Mouse (Mus musculus) hindbrain, embryonic 15.5 days (tissue): ENCODE measurements around the gene Klhl42. TPM values are rescaled to one million over a fixed set of nuclear protein-coding genes. Genes with fewer than 3 reads are reported as not detected.

Source experiments
- ATAC-seq: fragments of 200-750 bp; cut with Nextera tagmentation; 2 replicates; pipeline ENCODE4 v1.8.0; 2017; ENCODE audit warnings: low read depth, moderate number of reproducible peaks, moderate TSS enrichment; ENCODE audit not compliant: low FRiP score
- H3K27ac ChIP-seq: fragments of 300-500 bp; sonication (generic); replicated peaks from 2 replicates; pipeline ENCODE4 v1.5.1; 2015; ENCODE audit warnings: mild to moderate bottlenecking, inconsistent platforms
- H3K27me3 ChIP-seq: fragments of 300-500 bp; sonication (generic); 2 replicates; pipeline ENCODE4 v1.6.1; 2015; ENCODE audit warnings: control low read depth, inconsistent platforms
- H3K36me3 ChIP-seq: fragments of 300-500 bp; sonication (generic); 2 replicates; pipeline ENCODE4 v1.6.1; 2015; ENCODE audit warnings: control low read depth, inconsistent platforms
- H3K4me1 ChIP-seq: fragments of 300-500 bp; sonication (generic); replicated peaks from 2 replicates; pipeline ENCODE4 v1.6.1; 2015; ENCODE audit warnings: control low read depth, inconsistent platforms
- H3K4me2 ChIP-seq: fragments of 300-500 bp; sonication (generic); 2 replicates; pipeline ENCODE4 v1.6.1; 2015; ENCODE audit warnings: moderate library complexity, mild to moderate bottlenecking, inconsistent platforms
- H3K4me3 ChIP-seq: fragments of 300-500 bp; sonication (generic); 2 replicates; pipeline ENCODE4 v1.5.1; 2015; ENCODE audit warnings: mild to moderate bottlenecking, inconsistent platforms
- H3K9ac ChIP-seq: fragments of 300-500 bp; sonication (generic); 2 replicates; pipeline ENCODE4 v1.6.1; 2015; ENCODE audit warnings: inconsistent platforms
- H3K9me3 ChIP-seq: fragments of 300-500 bp; sonication (generic); 2 replicates; pipeline ENCODE4 v1.6.1; 2016; ENCODE audit warnings: control low read depth, inconsistent platforms
- WGBS: fragments of 180-500 bp; shearing (Covaris S2); methylation state at CpG from one replicate; pipeline ENCODE4 v1.1.7; 2015; 5-methylcytosine and 5-hydroxymethylcytosine counted together
- polyA plus RNA-seq: library from polyadenylated mRNA; unstranded; fragments of >200 nt; fragmentation: Nextera tagmentation; extraction: Ambion mirVana; gene quantifications from 2 replicates; pipeline ENCODE4 v1.2.1, GENCODE M21; 2015

Klhl42 gene
- polyA plus RNA-seq, 1 experiment from 2014 or later, result 7.6 TPM

DNA sequence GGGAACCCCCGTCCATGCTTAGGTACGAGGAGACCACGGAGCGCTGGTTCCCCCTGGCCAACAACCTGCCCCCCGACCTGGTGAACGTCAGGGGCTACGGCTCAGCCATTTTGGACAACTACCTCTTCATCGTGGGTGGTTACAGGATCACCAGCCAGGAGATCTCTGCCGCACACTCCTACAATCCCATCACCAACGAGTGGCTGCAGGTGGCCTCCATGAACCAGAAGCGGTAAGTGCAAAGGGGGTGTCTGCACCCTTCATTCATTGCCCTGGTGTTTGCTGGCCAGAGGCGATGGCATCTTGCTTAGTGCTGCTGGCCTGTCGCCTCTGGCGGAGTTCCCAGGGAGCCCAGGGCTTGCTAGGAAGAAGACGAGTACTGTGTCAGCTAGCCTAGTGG lies 957 bp downstream of the Klhl42 start:
- Histone ChIP-seq H3K9me3 (no peaks in the 10 kb centered on the region), H3K4me3 (peak overlapping the region; percentile 88), H3K4me1 (peaks cover 35% of the 10 kb centered on the region), H3K27ac (peak overlapping the region; percentile 95), H3K4me2 (peak overlapping the region; percentile 97), H3K9ac (peak overlapping the region; percentile 93), H3K27me3 (no peaks in the 10 kb centered on the region), H3K36me3 (no peaks in the 10 kb centered on the region)
- ATAC-seq, result peak; percentile 6; the same call in 1 of the 2 replicates
- 0% methylated on average over 15 of the region's 15 CpGs for WGBS

DNA sequence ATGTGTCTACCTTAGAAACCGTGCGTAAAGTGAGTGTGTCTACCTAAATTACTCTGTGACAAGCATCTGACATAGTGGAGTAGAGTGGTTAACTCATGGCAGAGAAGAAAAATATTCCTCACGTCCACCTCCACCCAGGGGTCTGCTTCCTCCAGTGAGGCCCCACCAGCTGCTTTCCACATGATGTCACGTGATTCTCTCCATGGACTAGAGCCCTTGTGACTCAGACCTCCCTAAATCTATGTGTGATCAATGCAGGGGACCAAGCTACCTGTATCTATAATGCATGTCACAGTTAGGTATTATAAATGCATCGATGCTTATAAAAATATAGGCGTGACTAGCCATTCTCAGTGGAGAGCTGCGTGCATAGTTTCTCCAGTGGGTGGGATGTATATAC lies 3.6 kb downstream of the Klhl42 start:
- no peak overlapping the region for H3K27ac ChIP-seq
- no peak overlapping the region for H3K4me3 ChIP-seq
- H3K27me3 ChIP-seq, result no peaks in the 10 kb centered on the region
- 77% methylated on average over 7 of the region's 7 CpGs for WGBS
- H3K4me2 ChIP-seq, result peak overlapping the region; percentile 20
- H3K36me3 ChIP-seq, result no peaks in the 10 kb centered on the region
- no peaks in the 10 kb centered on the region for H3K9me3 ChIP-seq
- no peak for ATAC-seq
- H3K9ac ChIP-seq, result no peak overlapping the region
- H3K4me1 ChIP-seq, result peaks cover 34% of the 10 kb centered on the region

- WGBS, result 96% methylated on average over 4 of the region's 4 CpGs
- Histone ChIP-seq H3K36me3 (no peaks in the 10 kb centered on the region), H3K27ac (no peak overlapping the region), H3K9ac (no peak overlapping the region), H3K27me3 (no peaks in the 10 kb centered on the region), H3K4me2 (no peak overlapping the region), H3K4me3 (no peak overlapping the region), H3K9me3 (no peaks in the 10 kb centered on the region), H3K4me1 (peaks cover 25% of the 10 kb centered on the region)
- ATAC-seq, result no peak
These were observed 4.9 kb downstream of the Klhl42 start for GRCm38 (mm10) chr6:147096109-147096508.

GRCm38 (mm10) chr6:147096934-147097333 lies 5.8 kb downstream of the Klhl42 start:
- H3K27me3 ChIP-seq, result no peaks in the 10 kb centered on the region
- no peaks in the 10 kb centered on the region for H3K36me3 ChIP-seq
- no peak overlapping the region for H3K27ac ChIP-seq
- H3K9ac ChIP-seq, result no peak overlapping the region
- no peak for ATAC-seq
- H3K4me1 ChIP-seq, result peaks cover 25% of the 10 kb centered on the region
- H3K9me3 ChIP-seq, result no peaks in the 10 kb centered on the region
- 83% methylated on average over 3 of the region's 3 CpGs for WGBS
- H3K4me2 ChIP-seq, result no peak overlapping the region
- H3K4me3 ChIP-seq, result no peak overlapping the region

DNA sequence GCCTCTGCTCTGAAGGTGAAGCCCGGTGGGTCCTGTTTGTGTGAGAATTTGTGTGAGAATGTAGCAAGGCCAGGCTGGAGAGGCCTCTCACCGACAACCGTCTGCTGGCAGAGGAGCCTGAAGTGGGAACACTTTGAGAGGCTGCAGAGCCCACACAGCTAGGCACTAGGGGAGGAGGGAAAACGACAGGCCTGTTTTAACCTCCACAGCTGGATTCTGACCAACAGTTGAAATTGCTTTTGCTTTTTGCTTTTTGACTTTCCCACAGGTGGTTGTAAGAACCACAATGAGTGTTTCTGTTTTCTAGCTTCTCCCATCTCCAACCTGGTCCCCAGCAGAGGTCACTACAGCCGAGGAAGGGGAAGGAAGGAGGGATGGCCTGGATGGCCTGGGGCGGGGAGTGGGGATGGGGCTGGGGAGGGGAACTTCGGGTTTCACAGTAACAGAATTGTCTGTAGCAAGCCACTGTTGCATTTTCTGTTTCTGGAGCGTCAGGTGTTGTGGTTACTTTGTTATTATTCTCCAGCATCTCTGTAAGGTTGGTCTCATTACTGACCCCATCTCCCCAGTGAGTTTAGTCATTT lies 6.3 kb downstream of the Klhl42 start:
- peaks cover 21% of the 10 kb centered on the region for H3K4me1 ChIP-seq
- no peaks in the 10 kb centered on the region for H3K27me3 ChIP-seq
- H3K27ac ChIP-seq, result no peak overlapping the region
- no peaks in the 10 kb centered on the region for H3K9me3 ChIP-seq
- H3K36me3 ChIP-seq, result no peaks in the 10 kb centered on the region
- 62% methylated on average over 8 of the region's 8 CpGs for WGBS
- no peak overlapping the region for H3K9ac ChIP-seq
- no peak overlapping the region for H3K4me3 ChIP-seq
- H3K4me2 ChIP-seq, result no peak overlapping the region
- no peak for ATAC-seq

DNA sequence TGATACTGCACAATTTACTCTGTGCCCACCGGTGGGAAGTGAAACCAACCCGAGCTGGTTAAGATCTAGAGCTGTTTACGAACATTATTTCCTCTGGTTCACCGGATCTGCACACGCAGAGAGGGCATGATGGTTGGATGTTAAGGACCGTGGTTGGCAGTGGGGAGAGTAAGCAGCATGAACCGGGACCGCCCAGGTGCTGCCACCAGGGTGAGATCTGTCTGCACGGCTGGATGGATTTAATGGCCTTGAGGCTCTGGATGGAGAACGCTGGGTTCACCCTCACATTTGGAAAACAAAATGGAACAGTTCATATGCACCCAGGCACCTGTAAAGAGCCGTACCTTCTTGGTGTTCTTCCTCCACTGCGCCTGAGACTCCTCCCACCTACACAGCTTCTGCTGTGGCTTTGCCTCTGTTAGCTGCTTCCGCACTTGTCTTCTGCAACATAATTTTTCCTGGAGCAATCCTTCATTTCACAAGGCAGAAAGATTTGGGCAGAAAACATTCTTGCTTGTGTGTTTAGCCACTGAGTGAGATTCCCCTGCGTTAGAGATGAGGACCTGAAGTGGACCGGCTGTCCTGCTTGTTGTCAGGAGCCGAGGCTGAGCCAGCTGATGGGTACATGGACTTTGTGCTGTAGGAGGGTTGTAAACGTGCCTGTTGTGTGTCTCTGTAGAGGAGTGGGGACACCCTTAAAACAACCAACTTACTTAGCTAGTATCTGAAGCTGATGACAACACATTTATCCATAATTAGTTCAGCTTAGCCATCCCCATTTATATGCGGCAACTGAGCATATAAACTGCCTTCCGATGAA lies 8.5 kb downstream of the Klhl42 start:
- Histone ChIP-seq H3K36me3 (no peaks in the 10 kb centered on the region), H3K4me2 (no peak overlapping the region), H3K27me3 (no peaks in the 10 kb centered on the region), H3K9ac (no peak overlapping the region), H3K27ac (no peak overlapping the region), H3K4me1 (peaks cover 3% of the 10 kb centered on the region), H3K9me3 (no peaks in the 10 kb centered on the region), H3K4me3 (no peak overlapping the region)
- ATAC-seq, result no peak
- 81% methylated on average over 19 of the region's 19 CpGs for WGBS

- Histone ChIP-seq H3K4me1 (no peaks in the 10 kb centered on the region; the same call in 1 of the 2 replicates), H3K27ac (no peak overlapping the region), H3K27me3 (no peaks in the 10 kb centered on the region), H3K9me3 (no peaks in the 10 kb centered on the region), H3K9ac (no peak overlapping the region), H3K36me3 (0 out of 2 replicates have a peak, but pooled peaks cover under 1% of the 10 kb centered on the region), H3K4me3 (no peak overlapping the region), H3K4me2 (no peak overlapping the region)
- 92% methylated on average over 3 of the region's 3 CpGs for WGBS
- no peak for ATAC-seq
These were observed 11.1 kb downstream of the Klhl42 start for GRCm38 (mm10) chr6:147102293-147102692.

DNA sequence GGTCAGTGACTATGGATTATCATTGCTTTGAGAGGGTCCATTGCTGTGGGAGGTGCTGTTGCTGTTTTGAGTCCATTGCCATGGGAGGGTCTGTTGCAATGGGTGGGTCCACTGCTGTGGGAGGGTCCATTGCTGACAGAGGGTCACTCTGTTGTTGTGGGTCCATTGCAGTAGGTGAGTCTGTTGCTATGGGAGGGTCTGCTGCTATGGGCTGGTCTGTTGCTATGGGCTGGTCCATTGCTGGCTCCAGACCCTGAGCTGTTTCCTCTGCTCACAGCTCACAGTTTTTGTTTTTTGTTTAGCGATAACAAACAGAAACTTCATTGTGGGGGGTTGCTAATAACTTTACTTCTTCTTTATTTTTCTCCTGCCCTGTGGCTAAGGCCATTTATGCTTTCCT lies 14.3 kb downstream of the Klhl42 start:
- Histone ChIP-seq H3K4me2 (no peak overlapping the region), H3K36me3 (peaks cover 27% of the 10 kb centered on the region), H3K9me3 (no peaks in the 10 kb centered on the region), H3K4me1 (no peaks in the 10 kb centered on the region), H3K9ac (no peak overlapping the region), H3K4me3 (no peak overlapping the region), H3K27ac (no peak overlapping the region), H3K27me3 (no peaks in the 10 kb centered on the region)
- no peak for ATAC-seq
- WGBS, result 94% methylated on average over 1 of the region's 1 CpGs

DNA sequence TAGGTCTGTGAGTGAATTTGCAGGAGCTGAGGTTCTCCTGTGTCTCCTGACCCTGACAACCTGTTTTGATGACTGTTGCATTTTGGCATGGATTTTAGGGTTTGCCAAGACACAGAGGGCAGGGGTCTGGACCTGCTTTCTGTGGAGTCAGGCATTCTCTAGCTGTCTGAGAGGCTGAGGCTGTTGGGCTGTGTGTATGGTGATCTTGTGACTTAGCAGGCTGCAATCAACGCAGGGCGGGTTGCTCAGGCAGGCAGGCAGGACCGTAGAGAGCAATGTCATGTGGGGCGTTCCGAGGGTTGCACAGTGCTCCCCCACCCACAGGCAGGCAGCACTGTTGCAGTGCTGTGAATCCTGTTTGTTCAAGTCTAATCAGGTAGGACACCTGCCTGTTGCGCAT lies 15.5 kb downstream of the Klhl42 start:
- WGBS, result 93% methylated on average over 6 of the region's 6 CpGs
- Histone ChIP-seq H3K27me3 (no peaks in the 10 kb centered on the region), H3K36me3 (peaks cover 34% of the 10 kb centered on the region), H3K4me3 (no peak overlapping the region), H3K9ac (no peak overlapping the region), H3K27ac (no peak overlapping the region), H3K4me1 (no peaks in the 10 kb centered on the region), H3K4me2 (no peak overlapping the region), H3K9me3 (no peaks in the 10 kb centered on the region)
- no peak for ATAC-seq

- Histone ChIP-seq H3K9ac (no peak overlapping the region), H3K27me3 (no peaks in the 10 kb centered on the region), H3K4me2 (no peak overlapping the region), H3K4me3 (no peak overlapping the region), H3K27ac (no peak overlapping the region), H3K36me3 (peaks cover 34% of the 10 kb centered on the region), H3K4me1 (no peaks in the 10 kb centered on the region), H3K9me3 (no peaks in the 10 kb centered on the region)
- WGBS, result 89% methylated on average over 7 of the region's 7 CpGs
- no peak for ATAC-seq
These were observed 18.1 kb downstream of the Klhl42 start for GRCm38 (mm10) chr6:147109283-147109682.

- Histone ChIP-seq H3K4me3 (no peak overlapping the region), H3K27ac (no peak overlapping the region), H3K27me3 (no peaks in the 10 kb centered on the region), H3K9me3 (no peaks in the 10 kb centered on the region), H3K9ac (no peak overlapping the region), H3K36me3 (no peaks in the 10 kb centered on the region), H3K4me2 (no peak overlapping the region), H3K4me1 (no peaks in the 10 kb centered on the region)
- WGBS, result 8% methylated on average over 10 of the region's 10 CpGs
- ATAC-seq, result 0 out of 2 replicates have a peak, but pooled peaks have one; percentile 65
These were observed 25.4 kb downstream of the Klhl42 start for GRCm38 (mm10) chr6:147116579-147116978.

DNA sequence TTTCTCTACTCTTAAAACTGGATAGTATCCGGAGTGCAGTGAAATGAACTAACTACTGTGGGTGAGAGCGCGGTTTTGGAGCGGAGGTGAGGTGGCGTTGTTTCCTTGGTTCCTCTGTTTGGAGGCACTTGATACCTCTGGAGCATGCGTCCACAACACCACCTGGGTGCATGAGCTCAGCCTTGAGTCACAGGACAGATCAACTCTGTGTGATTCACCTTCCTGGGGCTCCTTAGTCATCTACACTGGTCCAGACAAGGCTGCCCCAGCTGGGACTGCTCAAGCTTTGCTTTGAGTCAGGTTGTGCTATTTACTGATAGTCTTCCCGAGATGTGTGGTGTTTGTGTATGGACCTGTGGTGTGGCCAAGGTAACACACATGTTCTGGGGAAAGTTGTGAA lies 26.6 kb downstream of the Klhl42 start:
- Histone ChIP-seq H3K4me1 (no peaks in the 10 kb centered on the region), H3K4me2 (no peak overlapping the region), H3K27me3 (no peaks in the 10 kb centered on the region), H3K27ac (no peak overlapping the region), H3K36me3 (no peaks in the 10 kb centered on the region), H3K9me3 (no peaks in the 10 kb centered on the region), H3K4me3 (no peak overlapping the region), H3K9ac (no peak overlapping the region)
- ATAC-seq, result no peak
- WGBS, result 99% methylated on average over 7 of the region's 7 CpGs
